Mouse (Mus musculus) midbrain, embryonic 11.5 days (tissue): ENCODE measurements around the gene Gpr4. TPM values are rescaled to one million over a fixed set of nuclear protein-coding genes. Genes with fewer than 3 reads are reported as not detected.

Source experiments
- ATAC-seq: fragments of 200-750 bp; cut with Nextera tagmentation; 2 replicates; pipeline ENCODE4 v1.8.0; 2017; ENCODE audit warnings: moderate TSS enrichment, moderate library complexity; ENCODE audit not compliant: low FRiP score
- DNase-seq: peaks from one replicate; pipeline ENCODE4 v3.0.0; 2015; ENCODE audit warnings: low spot score; ENCODE audit errors: missing footprints
- H3K27ac ChIP-seq: fragments of 300-500 bp; sonication (generic); 2 replicates; pipeline ENCODE4 v1.5.1; 2014; ENCODE audit warnings: low read depth, low read length
- H3K27me3 ChIP-seq: fragments of 300-500 bp; sonication (generic); 2 replicates; pipeline ENCODE4 v1.6.1; 2014; ENCODE audit warnings: mild to moderate bottlenecking, low read length, moderate library complexity, mixed read lengths; ENCODE audit not compliant: control insufficient read depth, insufficient read depth
- H3K36me3 ChIP-seq: fragments of 300-500 bp; sonication (generic); 2 replicates; pipeline ENCODE4 v1.6.1; 2014; ENCODE audit warnings: mild to moderate bottlenecking, low read length, moderate library complexity, mixed read lengths; ENCODE audit not compliant: control insufficient read depth, insufficient read depth
- H3K4me1 ChIP-seq: fragments of 300-500 bp; sonication (generic); 2 replicates; pipeline ENCODE4 v1.6.1; 2014; ENCODE audit warnings: low read length; ENCODE audit not compliant: control insufficient read depth, insufficient read depth
- H3K4me2 ChIP-seq: fragments of 300-500 bp; sonication (generic); 2 replicates; pipeline ENCODE4 v1.6.1; 2014; ENCODE audit warnings: mild to moderate bottlenecking, moderate library complexity
- H3K4me3 ChIP-seq: fragments of 300-500 bp; sonication (generic); 2 replicates; pipeline ENCODE4 v1.5.1; 2014; ENCODE audit warnings: low read depth, low read length
- H3K9ac ChIP-seq: fragments of 300-500 bp; sonication (generic); 2 replicates; pipeline ENCODE4 v1.6.1; 2014; ENCODE audit warnings: low read length
- H3K9me3 ChIP-seq: fragments of 300-500 bp; sonication (generic); 2 replicates; pipeline ENCODE4 v1.6.1; 2016; ENCODE audit warnings: low read length; ENCODE audit not compliant: control insufficient read depth
- WGBS: fragments of 180-500 bp; shearing (Covaris S2); extraction: QIAGEN DNeasy Blood & Tissue Kit; methylation state at CpG from one replicate; pipeline ENCODE4 v1.1.7; 2014; 5-methylcytosine and 5-hydroxymethylcytosine counted together
- polyA plus RNA-seq: library from polyadenylated mRNA; unstranded; fragments of >200 nt; fragmentation: Nextera tagmentation; extraction: Ambion mirVana; gene quantifications from 2 replicates; pipeline ENCODE4 v1.2.1, GENCODE M21; 2014

Gpr4 gene
- polyA plus RNA-seq, 1 experiment from 2014 or later, result 1.7 TPM

- Histone ChIP-seq H3K27me3 (no peaks in the 10 kb centered on the region), H3K4me1 (no peaks in the 10 kb centered on the region), H3K9ac (no peak overlapping the region), H3K9me3 (no peaks in the 10 kb centered on the region), H3K36me3 (no peaks in the 10 kb centered on the region; the same call in 1 of the 2 replicates), H3K4me3 (no peak overlapping the region), H3K4me2 (no peak overlapping the region), H3K27ac (no peak overlapping the region)
- DNase-seq (no peak), ATAC-seq (no peak)
- WGBS, result 83% methylated on average over 4 of the region's 4 CpGs
Measured at GRCm38 (mm10) chr7:19252078-19252477, 39.7 kb downstream of the Gpr4 start.

- Histone ChIP-seq H3K27ac (no peak overlapping the region), H3K27me3 (no peaks in the 10 kb centered on the region), H3K4me3 (no peak overlapping the region), H3K4me2 (no peak overlapping the region), H3K36me3 (peaks cover 2% of the 10 kb centered on the region), H3K9me3 (no peaks in the 10 kb centered on the region), H3K9ac (no peak overlapping the region), H3K4me1 (no peaks in the 10 kb centered on the region)
- no peak for DNase-seq
- 70% methylated on average over 5 of the region's 5 CpGs for WGBS
- no peak for ATAC-seq
Measured at GRCm38 (mm10) chr7:19253437-19253836, 41.1 kb downstream of the Gpr4 start.

GRCm38 (mm10) chr7:19255395-19255794 is 43.1 kb downstream of the Gpr4 start:
- 88% methylated on average over 17 of the region's 17 CpGs for WGBS
- Histone ChIP-seq H3K4me3 (no peak overlapping the region), H3K27ac (no peak overlapping the region), H3K9me3 (no peaks in the 10 kb centered on the region), H3K36me3 (peaks cover 7% of the 10 kb centered on the region; the same call in 1 of the 2 replicates), H3K9ac (no peak overlapping the region), H3K27me3 (no peaks in the 10 kb centered on the region), H3K4me2 (no peak overlapping the region), H3K4me1 (no peaks in the 10 kb centered on the region)
- DNase-seq (no peak), ATAC-seq (no peak)

- Histone ChIP-seq H3K27ac (no peak overlapping the region), H3K4me2 (no peak overlapping the region), H3K9ac (no peak overlapping the region), H3K36me3 (peaks cover 7% of the 10 kb centered on the region; the same call in 1 of the 2 replicates), H3K4me1 (no peaks in the 10 kb centered on the region), H3K9me3 (no peaks in the 10 kb centered on the region), H3K27me3 (no peaks in the 10 kb centered on the region), H3K4me3 (no peak overlapping the region)
- WGBS, result 93% methylated on average over 7 of the region's 7 CpGs
- no peak for ATAC-seq
- DNase-seq, result no peak
Measured at GRCm38 (mm10) chr7:19256567-19256966, 44.2 kb downstream of the Gpr4 start.

GRCm38 (mm10) chr7:19257390-19258022 is 45.2 kb downstream of the Gpr4 start:
- H3K9me3 ChIP-seq, result no peaks in the 10 kb centered on the region
- DNase-seq (peak; percentile 83), ATAC-seq (peak; percentile 79)
- H3K36me3 ChIP-seq, result peaks cover 7% of the 10 kb centered on the region; the same call in 1 of the 2 replicates
- WGBS, result 35% methylated on average over 11 of the region's 11 CpGs
- H3K27ac ChIP-seq, result no peak overlapping the region
- H3K4me2 ChIP-seq, result no peak overlapping the region
- no peaks in the 10 kb centered on the region for H3K27me3 ChIP-seq
- no peak overlapping the region for H3K4me3 ChIP-seq
- H3K9ac ChIP-seq, result no peak overlapping the region
- no peaks in the 10 kb centered on the region for H3K4me1 ChIP-seq

GRCm38 (mm10) chr7:19258336-19258735 is 46.0 kb downstream of the Gpr4 start:
- ATAC-seq (no peak), DNase-seq (no peak)
- no peak overlapping the region for H3K27ac ChIP-seq
- H3K36me3 ChIP-seq, result peaks cover 10% of the 10 kb centered on the region
- H3K9ac ChIP-seq, result no peak overlapping the region
- no peak overlapping the region for H3K4me2 ChIP-seq
- 75% methylated on average over 3 of the region's 3 CpGs for WGBS
- H3K4me1 ChIP-seq, result no peaks in the 10 kb centered on the region
- no peak overlapping the region for H3K4me3 ChIP-seq
- no peaks in the 10 kb centered on the region for H3K27me3 ChIP-seq
- H3K9me3 ChIP-seq, result no peaks in the 10 kb centered on the region

GRCm38 (mm10) chr7:19265147-19265546 is 52.8 kb downstream of the Gpr4 start:
- H3K27me3 ChIP-seq, result no peaks in the 10 kb centered on the region
- ATAC-seq (no peak), DNase-seq (no peak)
- no peak overlapping the region for H3K4me2 ChIP-seq
- H3K27ac ChIP-seq, result no peak overlapping the region
- peaks cover 12% of the 10 kb centered on the region for H3K36me3 ChIP-seq
- peaks cover 7% of the 10 kb centered on the region for H3K4me1 ChIP-seq
- H3K9ac ChIP-seq, result no peak overlapping the region
- no peak overlapping the region for H3K4me3 ChIP-seq
- 88% methylated on average over 7 of the region's 7 CpGs for WGBS
- no peaks in the 10 kb centered on the region for H3K9me3 ChIP-seq

DNA sequence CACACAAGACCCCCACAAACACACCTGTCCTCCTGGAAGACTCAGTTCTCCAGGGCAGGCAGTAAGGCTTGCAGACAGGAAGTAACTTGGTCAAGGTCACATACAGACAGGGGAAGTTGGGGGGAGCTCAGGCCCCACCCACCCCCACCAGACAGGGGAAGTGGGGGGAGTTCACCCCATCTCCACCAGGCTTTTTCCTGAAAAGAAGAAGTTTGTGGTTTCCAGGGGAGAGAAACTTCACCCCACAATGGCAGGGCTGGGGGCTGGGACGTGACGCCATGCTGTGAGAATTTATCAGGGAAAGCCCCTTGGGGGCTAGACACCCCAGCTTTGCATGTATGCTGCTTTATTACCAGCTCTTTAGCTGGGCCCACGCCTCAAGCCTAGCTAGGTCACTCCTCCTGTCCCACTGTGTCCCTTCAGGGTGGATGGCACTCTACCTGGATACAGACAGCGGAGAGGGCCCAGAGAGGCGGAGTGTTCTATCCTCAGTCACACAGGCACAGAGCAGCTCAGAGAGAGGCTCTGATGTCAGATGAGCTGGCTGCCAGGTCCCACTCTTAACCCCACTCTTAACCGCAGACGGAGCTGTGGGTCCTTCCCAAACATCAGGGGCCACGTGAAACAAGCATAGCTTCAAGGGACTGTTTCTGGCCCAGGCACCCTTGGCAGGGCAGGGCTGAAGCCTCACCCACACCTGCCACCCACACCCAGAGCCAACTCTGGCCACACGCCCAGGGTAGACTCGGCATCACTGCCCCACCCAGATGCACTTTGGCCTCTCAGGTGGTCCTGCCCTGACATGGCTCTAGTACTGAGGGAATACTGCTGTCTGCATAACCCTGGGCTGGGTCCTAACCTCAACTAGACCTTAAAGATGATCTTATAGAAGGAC is 53.8 kb downstream of the Gpr4 start:
- H3K4me1 ChIP-seq, result peaks cover 13% of the 10 kb centered on the region
- DNase-seq, result no peak
- no peak overlapping the region for H3K9ac ChIP-seq
- no peak for ATAC-seq
- no peaks in the 10 kb centered on the region for H3K27me3 ChIP-seq
- no peak overlapping the region for H3K4me3 ChIP-seq
- WGBS, result 88% methylated on average over 10 of the region's 10 CpGs
- no peak overlapping the region for H3K27ac ChIP-seq
- H3K9me3 ChIP-seq, result no peaks in the 10 kb centered on the region
- H3K36me3 ChIP-seq, result peaks cover 11% of the 10 kb centered on the region
- no peak overlapping the region for H3K4me2 ChIP-seq

GRCm38 (mm10) chr7:19267051-19267450 is 54.7 kb downstream of the Gpr4 start:
- H3K9ac ChIP-seq, result no peak overlapping the region
- H3K9me3 ChIP-seq, result no peaks in the 10 kb centered on the region
- DNase-seq, result no peak
- no peak for ATAC-seq
- H3K27ac ChIP-seq, result no peak overlapping the region
- H3K4me2 ChIP-seq, result no peak overlapping the region
- peaks cover 13% of the 10 kb centered on the region for H3K4me1 ChIP-seq
- 74% methylated on average over 10 of the region's 10 CpGs for WGBS
- H3K36me3 ChIP-seq, result peaks cover 11% of the 10 kb centered on the region
- no peak overlapping the region for H3K4me3 ChIP-seq
- no peaks in the 10 kb centered on the region for H3K27me3 ChIP-seq
